10 mouse cellular contexts compared by ENCODE assay signal in the genomic region with DNA sequence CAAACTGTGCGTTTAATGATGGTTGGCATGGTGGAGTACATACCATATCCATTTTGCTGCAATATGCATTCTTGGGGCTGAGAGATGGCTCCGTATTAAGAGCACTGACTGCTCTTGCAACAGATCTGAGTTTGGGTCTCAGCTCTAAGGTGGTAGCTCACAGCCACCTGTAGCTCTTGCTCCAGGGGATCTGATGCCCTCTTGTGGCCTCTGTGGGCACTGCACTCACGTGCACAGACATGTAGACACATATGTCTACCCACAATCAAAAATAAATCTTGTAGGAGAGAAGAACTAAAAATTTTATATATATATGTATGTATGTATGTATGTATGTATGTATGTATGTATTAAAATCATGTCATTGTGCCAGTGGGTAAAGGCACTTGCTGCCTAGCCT.
DNase-seq lines count a peak whose midpoint lies in the region; ATAC-seq and TF ChIP-seq lines count a peak whose summit lies in the region.
"Had no signal": no experiment of that assay in that cellular context is flagged by ENCODE, and none has a peak within 500 bp of the region (broad histone marks: within the 10 kb centered on the region; RNA-seq: fewer than 3 reads in every experiment).

No protein-coding gene starts in this region.

- DNase-seq in adrenal gland, postnatal 10 days: peak; percentile 32
- DNase-seq in adrenal gland, adult 18-20 months (ENCODE audit: low spot score in 2 of 2): no peak
- DNase-seq in liver: peak; percentile 45
- DNase-seq in liver, embryonic 11.5 days (ENCODE audit: low spot score): no peak
- DNase-seq in midbrain, embryonic 11.5 days (ENCODE audit: low spot score, missing footprints): no peak
- DNase-seq: liver, embryonic 13.5 days had no signal

- no peaks in the 10 kb centered on the region for H3K9me3 ChIP-seq in liver, embryonic 11.5 days (ENCODE audit: control insufficient read depth, low read length)
- no peaks in the 10 kb centered on the region for H3K9me3 ChIP-seq in midbrain, embryonic 16.5 days (replicated peaks; ENCODE audit: control insufficient read depth, low read length, poor library complexity, severe bottlenecking)
- H3K9me3 ChIP-seq in midbrain, embryonic 11.5 days (ENCODE audit: control insufficient read depth, low read length): no peaks in the 10 kb centered on the region; the same call in 1 of the 2 replicates
- H3K9me3 ChIP-seq: heart, embryonic 10.5 days; liver, embryonic 13.5 days had no signal

- ATAC-seq in liver, embryonic 11.5 days (replicated peaks; ENCODE audit: low FRiP score): no peak
- no peak for ATAC-seq in midbrain, embryonic 16.5 days
- no peak for ATAC-seq in midbrain, embryonic 11.5 days (ENCODE audit: low FRiP score)

- 82% methylated on average over 3 of the region's 3 CpGs for WGBS in liver, embryonic 11.5 days
- 85% methylated on average over 3 of the region's 3 CpGs for WGBS in bone marrow, adult 2 months
- WGBS in small intestine, adult 2 months: 87% methylated on average over 3 of the region's 3 CpGs
- WGBS in midbrain, embryonic 16.5 days: 95% methylated on average over 3 of the region's 3 CpGs
- 91% methylated on average over 3 of the region's 3 CpGs for WGBS in midbrain, embryonic 11.5 days

- no peaks in the 10 kb centered on the region for H3K36me3 ChIP-seq in liver, embryonic 11.5 days (ENCODE audit: control insufficient read depth, insufficient read depth, low read length)
- H3K36me3 ChIP-seq in small intestine, adult 2 months (ENCODE audit: control insufficient read depth, insufficient read depth, low read length): no peaks in the 10 kb centered on the region
- no peaks in the 10 kb centered on the region for H3K36me3 ChIP-seq in midbrain, embryonic 16.5 days (ENCODE audit: control insufficient read depth, insufficient read depth, low read length)
- H3K36me3 ChIP-seq in midbrain, embryonic 11.5 days (ENCODE audit: control insufficient read depth, insufficient read depth, low read length): no peaks in the 10 kb centered on the region
- H3K36me3 ChIP-seq: heart, embryonic 10.5 days; liver, embryonic 13.5 days had no signal

- H3K9ac ChIP-seq in liver, embryonic 11.5 days (ENCODE audit: low read depth, low read length): no peak overlapping the region
- no peak overlapping the region for H3K9ac ChIP-seq in midbrain, embryonic 16.5 days (ENCODE audit: low read depth, low read length)
- H3K9ac ChIP-seq in midbrain, embryonic 11.5 days (ENCODE audit: low read length): no peak overlapping the region
- H3K9ac ChIP-seq: liver, embryonic 13.5 days had no signal

- peak; percentile 52 for TF ChIP-seq CTCF in bone marrow, adult 2 months (IDR thresholded peaks at IDR 0.05; ENCODE audit: control insufficient read depth, insufficient read depth, low read length)
- TF ChIP-seq CTCF in small intestine, adult 2 months (IDR thresholded peaks at IDR 0.05; ENCODE audit: extremely low read depth, insufficient read length, insufficient replicate concordance, low read depth, low read length): peak; percentile 40; the same call in 1 of the 2 replicates

- no peak overlapping the region for H3K4me2 ChIP-seq in liver, embryonic 11.5 days
- no peak overlapping the region for H3K4me2 ChIP-seq in midbrain, embryonic 16.5 days (ENCODE audit: low read length)
- H3K4me2 ChIP-seq in midbrain, embryonic 11.5 days: no peak overlapping the region
- H3K4me2 ChIP-seq: liver, embryonic 13.5 days had no signal

- TF ChIP-seq POLR2A in bone marrow, adult 2 months (IDR thresholded peaks at IDR 0.05; ENCODE audit: borderline replicate concordance, control insufficient read depth, low read depth, low read length): no peak
- no peak for TF ChIP-seq POLR2A in small intestine, adult 2 months (IDR thresholded peaks at IDR 0.05; ENCODE audit: low read depth, low read length)

- peaks cover 3% of the 10 kb centered on the region; the same call in 1 of the 2 replicates for H3K4me1 ChIP-seq in liver, embryonic 11.5 days (replicated peaks; ENCODE audit: control insufficient read depth, insufficient read depth, low read length)
- H3K4me1 ChIP-seq in bone marrow, adult 2 months (ENCODE audit: control insufficient read depth, insufficient read depth, low read length): no peaks in the 10 kb centered on the region
- H3K4me1 ChIP-seq in small intestine, adult 2 months (ENCODE audit: control insufficient read depth, insufficient read depth, insufficient read length, low read length): no peaks in the 10 kb centered on the region
- peaks cover 4% of the 10 kb centered on the region; the same call in 1 of the 2 replicates for H3K4me1 ChIP-seq in midbrain, embryonic 16.5 days (ENCODE audit: control insufficient read depth, insufficient read depth, low read length)
- no peaks in the 10 kb centered on the region for H3K4me1 ChIP-seq in midbrain, embryonic 11.5 days (ENCODE audit: control insufficient read depth, insufficient read depth, low read length)
- H3K4me1 ChIP-seq: liver, embryonic 13.5 days had no signal

- no peak overlapping the region for H3K4me3 ChIP-seq in liver, embryonic 11.5 days (ENCODE audit: low read depth, low read length)
- no peak overlapping the region for H3K4me3 ChIP-seq in bone marrow, adult 2 months (replicated peaks; ENCODE audit: control insufficient read depth, low read depth, low read length)
- H3K4me3 ChIP-seq in small intestine, adult 2 months (ENCODE audit: low read depth, low read length): no peak overlapping the region
- no peak overlapping the region for H3K4me3 ChIP-seq in midbrain, embryonic 16.5 days (ENCODE audit: low read depth, low read length)
- H3K4me3 ChIP-seq in midbrain, embryonic 11.5 days (ENCODE audit: low read depth, low read length): no peak overlapping the region
- H3K4me3 ChIP-seq: heart, embryonic 10.5 days; liver, embryonic 13.5 days had no signal

- H3K27me3 ChIP-seq in liver, embryonic 11.5 days (replicated peaks; ENCODE audit: control insufficient read depth, insufficient read depth, low read length): peaks cover 11% of the 10 kb centered on the region
- H3K27me3 ChIP-seq in small intestine, adult 2 months (ENCODE audit: control insufficient read depth, insufficient read depth, low read length): no peaks in the 10 kb centered on the region
- H3K27me3 ChIP-seq in midbrain, embryonic 16.5 days (ENCODE audit: control insufficient read depth, insufficient read depth, low read depth, low read length): no peaks in the 10 kb centered on the region
- H3K27me3 ChIP-seq in midbrain, embryonic 11.5 days (ENCODE audit: control insufficient read depth, insufficient read depth, low read length): no peaks in the 10 kb centered on the region

- no peak overlapping the region for H3K27ac ChIP-seq in liver, embryonic 11.5 days (ENCODE audit: low read depth, low read length)
- no peak overlapping the region for H3K27ac ChIP-seq in bone marrow, adult 2 months (ENCODE audit: control insufficient read depth, insufficient read depth, low read depth, low read length, poor library complexity)
- no peak overlapping the region for H3K27ac ChIP-seq in small intestine, adult 2 months (ENCODE audit: insufficient read depth, low read depth, low read length)
- no peak overlapping the region for H3K27ac ChIP-seq in midbrain, embryonic 16.5 days (ENCODE audit: low read length)
- H3K27ac ChIP-seq in midbrain, embryonic 11.5 days (ENCODE audit: low read depth, low read length): no peak overlapping the region
- H3K27ac ChIP-seq: heart, embryonic 10.5 days; liver, embryonic 13.5 days had no signal

Comparison
In these comparisons a context has a peak if more than half of its experiments do, and no peak if none do; other contexts are left out.
1. DNase-seq: peak in adrenal gland, postnatal 10 days (single experiment) and liver (single experiment); none in adrenal gland, adult 18-20 months (0 of 2), liver, embryonic 11.5 days (single experiment) and midbrain, embryonic 11.5 days (single experiment).